Mouse (Mus musculus) hindbrain, embryonic 11.5 days (tissue): ENCODE measurements around the gene Socs2. TPM values are rescaled to one million over a fixed set of nuclear protein-coding genes. Genes with fewer than 3 reads are reported as not detected.

Experiments
- ATAC-seq: fragments of 200-750 bp; cut with Nextera tagmentation; 2 replicates; pipeline ENCODE4 v1.8.0; 2017; ENCODE audit warnings: mild to moderate bottlenecking, moderate TSS enrichment, moderate library complexity; ENCODE audit not compliant: low FRiP score
- DNase-seq: peaks from one replicate; pipeline ENCODE4 v3.0.0-alpha.2; 2015; ENCODE audit warnings: low spot score
- H3K27ac ChIP-seq: fragments of 300-500 bp; sonication (generic); 2 replicates; pipeline ENCODE4 v1.5.1; 2014; ENCODE audit warnings: mild to moderate bottlenecking, low read depth, low read length
- H3K27me3 ChIP-seq: fragments of 300-500 bp; sonication (generic); 2 replicates; pipeline ENCODE4 v1.6.1; 2014; ENCODE audit warnings: mild to moderate bottlenecking, low read length, moderate library complexity, mixed read lengths; ENCODE audit not compliant: control insufficient read depth, insufficient read depth
- H3K36me3 ChIP-seq: fragments of 300-500 bp; sonication (generic); 2 replicates; pipeline ENCODE4 v1.6.1; 2014; ENCODE audit warnings: mild to moderate bottlenecking, low read length, moderate library complexity, mixed read lengths; ENCODE audit not compliant: control insufficient read depth, insufficient read depth
- H3K4me1 ChIP-seq: fragments of 300-500 bp; sonication (generic); replicated peaks from 2 replicates; pipeline ENCODE4 v1.6.1; 2014; ENCODE audit warnings: low read length, mixed read lengths; ENCODE audit not compliant: control insufficient read depth, insufficient read depth
- H3K4me2 ChIP-seq: fragments of 300-500 bp; sonication (generic); replicated peaks from 2 replicates; pipeline ENCODE4 v1.6.1; 2014; ENCODE audit warnings: mild to moderate bottlenecking, low read depth, low read length
- H3K4me3 ChIP-seq: fragments of 300-500 bp; sonication (generic); 2 replicates; pipeline ENCODE4 v1.5.1; 2014; ENCODE audit warnings: low read depth, low read length
- H3K9ac ChIP-seq: fragments of 300-500 bp; sonication (generic); 2 replicates; pipeline ENCODE4 v1.6.1; 2014; ENCODE audit warnings: low read depth, low read length
- H3K9me3 ChIP-seq: fragments of 300-500 bp; sonication (generic); 2 replicates; pipeline ENCODE4 v1.6.1; 2016; ENCODE audit warnings: low read length; ENCODE audit not compliant: control insufficient read depth
- WGBS: fragments of 180-500 bp; shearing (Covaris S2); extraction: QIAGEN DNeasy Blood & Tissue Kit; methylation state at CpG from one replicate; pipeline ENCODE4 v1.1.7; 2014; 5-methylcytosine and 5-hydroxymethylcytosine counted together
- polyA plus RNA-seq: library from polyadenylated mRNA; unstranded; fragments of >200 nt; fragmentation: Nextera tagmentation; extraction: Ambion mirVana; gene quantifications from 2 replicates; pipeline ENCODE4 v1.2.1, GENCODE M21; 2014

Gene Socs2
- polyA plus RNA-seq, 1 experiment from 2014 or later: 58.2 TPM

- no peak overlapping the region for H3K9ac ChIP-seq
- no peaks in the 10 kb centered on the region for H3K36me3 ChIP-seq
- H3K4me2 ChIP-seq: no peak overlapping the region
- no peaks in the 10 kb centered on the region for H3K4me1 ChIP-seq
- DNase-seq: no peak
- ATAC-seq: no peak
- no peak overlapping the region for H3K27ac ChIP-seq
- no peaks in the 10 kb centered on the region for H3K9me3 ChIP-seq
- WGBS: 71% methylated on average over 12 of the region's 12 CpGs
- H3K27me3 ChIP-seq: no peaks in the 10 kb centered on the region
- no peak overlapping the region for H3K4me3 ChIP-seq
These were observed 9.3 kb downstream of the Socs2 start for GRCm38 (mm10) chr10:95407541-95408160.

GRCm38 (mm10) chr10:95404774-95405173 lies 12.2 kb downstream of the Socs2 start:
- Histone ChIP-seq H3K4me2 (no peak overlapping the region), H3K4me3 (no peak overlapping the region), H3K27me3 (no peaks in the 10 kb centered on the region), H3K27ac (no peak overlapping the region), H3K9me3 (no peaks in the 10 kb centered on the region), H3K4me1 (no peaks in the 10 kb centered on the region), H3K9ac (no peak overlapping the region), H3K36me3 (no peaks in the 10 kb centered on the region)
- 81% methylated on average over 2 of the region's 2 CpGs for WGBS
- ATAC-seq (no peak), DNase-seq (no peak)

- Histone ChIP-seq H3K36me3 (no peaks in the 10 kb centered on the region), H3K9me3 (no peaks in the 10 kb centered on the region), H3K27me3 (no peaks in the 10 kb centered on the region), H3K9ac (no peak overlapping the region), H3K4me1 (no peaks in the 10 kb centered on the region; the same call in 1 of the 2 replicates), H3K4me3 (no peak overlapping the region), H3K27ac (no peak overlapping the region), H3K4me2 (no peak overlapping the region)
- no peak for ATAC-seq
- no peak for DNase-seq
- WGBS: 63% methylated on average over 13 of the region's 13 CpGs
These were observed 17.2 kb downstream of the Socs2 start for GRCm38 (mm10) chr10:95399689-95400354.

- Histone ChIP-seq H3K27me3 (no peaks in the 10 kb centered on the region), H3K9ac (0 out of 2 replicates have a peak overlapping the region, but pooled peaks have one; percentile 23), H3K36me3 (no peaks in the 10 kb centered on the region), H3K9me3 (no peaks in the 10 kb centered on the region), H3K27ac (no peak overlapping the region), H3K4me3 (peak overlapping the region; percentile 24), H3K4me1 (no peaks in the 10 kb centered on the region; the same call in 1 of the 2 replicates), H3K4me2 (peak overlapping the region; percentile 51)
- DNase-seq (peak; percentile 45), ATAC-seq (0 out of 2 replicates have a peak, but pooled peaks have one; percentile 59)
- WGBS: 1% methylated on average over 15 of the region's 18 CpGs
These were observed 18.5 kb downstream of the Socs2 start for GRCm38 (mm10) chr10:95398489-95398888.

- 52% methylated on average over 7 of the region's 7 CpGs for WGBS
- no peaks in the 10 kb centered on the region for H3K27me3 ChIP-seq
- H3K4me1 ChIP-seq: no peaks in the 10 kb centered on the region; the same call in 1 of the 2 replicates
- H3K27ac ChIP-seq: no peak overlapping the region
- no peak overlapping the region for H3K9ac ChIP-seq
- H3K36me3 ChIP-seq: no peaks in the 10 kb centered on the region
- no peak overlapping the region for H3K4me2 ChIP-seq
- H3K4me3 ChIP-seq: no peak overlapping the region
- ATAC-seq (no peak), DNase-seq (no peak)
- no peaks in the 10 kb centered on the region for H3K9me3 ChIP-seq
These were observed 19.7 kb downstream of the Socs2 start for GRCm38 (mm10) chr10:95397191-95397835.

- Histone ChIP-seq H3K4me3 (no peak overlapping the region), H3K36me3 (no peaks in the 10 kb centered on the region), H3K4me1 (no peaks in the 10 kb centered on the region; the same call in 1 of the 2 replicates), H3K4me2 (no peak overlapping the region), H3K9me3 (no peaks in the 10 kb centered on the region), H3K9ac (no peak overlapping the region), H3K27me3 (no peaks in the 10 kb centered on the region), H3K27ac (no peak overlapping the region)
- WGBS: 82% methylated on average over 8 of the region's 8 CpGs
- DNase-seq (no peak), ATAC-seq (no peak)
These were observed 20.6 kb downstream of the Socs2 start for GRCm38 (mm10) chr10:95396356-95396755.

- ATAC-seq: no peak
- H3K4me1 ChIP-seq: no peaks in the 10 kb centered on the region; the same call in 1 of the 2 replicates
- H3K4me2 ChIP-seq: no peak overlapping the region
- no peak for DNase-seq
- H3K27me3 ChIP-seq: no peaks in the 10 kb centered on the region
- H3K9ac ChIP-seq: no peak overlapping the region
- no peaks in the 10 kb centered on the region for H3K36me3 ChIP-seq
- WGBS: 55% methylated on average over 25 of the region's 25 CpGs
- no peak overlapping the region for H3K4me3 ChIP-seq
- no peak overlapping the region for H3K27ac ChIP-seq
- no peaks in the 10 kb centered on the region for H3K9me3 ChIP-seq
These were observed 21.9 kb downstream of the Socs2 start for GRCm38 (mm10) chr10:95394819-95395812.

GRCm38 (mm10) chr10:95392073-95392472 lies 24.9 kb downstream of the Socs2 start:
- H3K4me3 ChIP-seq: no peak overlapping the region
- no peak overlapping the region for H3K4me2 ChIP-seq
- ATAC-seq: no peak
- no peak for DNase-seq
- 75% methylated on average over 8 of the region's 8 CpGs for WGBS
- H3K9me3 ChIP-seq: no peaks in the 10 kb centered on the region
- H3K27ac ChIP-seq: no peak overlapping the region
- no peaks in the 10 kb centered on the region for H3K36me3 ChIP-seq
- H3K4me1 ChIP-seq: no peaks in the 10 kb centered on the region
- no peaks in the 10 kb centered on the region for H3K27me3 ChIP-seq
- no peak overlapping the region for H3K9ac ChIP-seq
